Mouse (Mus musculus) cortical plate, adult 2 months (tissue): ENCODE data around the gene Ehbp1.

Experiments used
- CTCF ChIP-seq: fragments of 200-500 bp; IDR thresholded peaks from 2 replicates; pipeline ENCODE4 v1.5.1; 2011; ENCODE audit warnings: mild to moderate bottlenecking, control low read depth, low read length; ENCODE audit not compliant: insufficient read depth; ENCODE audit errors: extremely low read depth
- POLR2A ChIP-seq: fragments of 200-500 bp; IDR thresholded peaks from 2 replicates; pipeline ENCODE4 v1.6.1; 2011; ENCODE audit warnings: mild to moderate bottlenecking, low read length, control low read depth; ENCODE audit not compliant: insufficient read depth; ENCODE audit errors: extremely low read depth

DNA sequence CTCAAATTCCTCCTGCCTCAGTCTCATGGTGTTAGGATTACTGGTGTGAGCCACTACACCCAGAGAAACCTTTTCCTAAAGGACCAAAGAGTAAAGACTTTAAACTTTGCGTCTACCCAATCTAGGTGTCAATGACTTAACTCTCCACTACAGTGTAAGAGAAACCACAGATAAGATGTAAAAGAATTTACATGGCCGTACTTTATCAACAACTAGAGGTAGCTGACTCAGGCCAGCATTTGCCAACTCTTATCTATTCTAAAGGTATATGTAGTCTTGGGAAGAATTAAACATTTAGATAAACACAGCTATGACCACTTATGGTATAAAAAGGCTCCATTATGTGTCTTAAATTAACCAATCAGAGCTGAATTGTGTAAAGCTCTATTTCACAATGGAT, 67.9 kb downstream of the Ehbp1 start:
- no peak for TF ChIP-seq CTCF
- TF ChIP-seq POLR2A: no peak
